Mouse (Mus musculus) lung, embryonic 16.5 days (tissue): ENCODE data around the gene Tmem115. TPM values are rescaled to one million over a fixed set of nuclear protein-coding genes. Genes with fewer than 3 reads are reported as not detected.

ENCODE experiments used
- ATAC-seq: fragments of 200-750 bp; cut with Nextera tagmentation; 2 replicates; pipeline ENCODE4 v1.8.0; 2017; ENCODE audit warnings: low read depth, mild to moderate bottlenecking, moderate library complexity
- H3K27ac ChIP-seq: fragments of 300-500 bp; sonication (generic); 2 replicates; pipeline ENCODE4 v1.5.1; 2014; ENCODE audit warnings: mild to moderate bottlenecking, control low read depth, low read length
- H3K27me3 ChIP-seq: fragments of 300-500 bp; sonication (generic); 2 replicates; pipeline ENCODE4 v1.6.1; 2014; ENCODE audit warnings: low read depth, low read length, mixed read lengths; ENCODE audit not compliant: control insufficient read depth, insufficient read depth
- H3K36me3 ChIP-seq: fragments of 300-500 bp; sonication (generic); 2 replicates; pipeline ENCODE4 v1.6.1; 2014; ENCODE audit warnings: low read length; ENCODE audit not compliant: control insufficient read depth, insufficient read depth
- H3K4me1 ChIP-seq: fragments of 300-500 bp; sonication (generic); replicated peaks from 2 replicates; pipeline ENCODE4 v1.6.1; 2014; ENCODE audit warnings: low read length, mixed read lengths; ENCODE audit not compliant: control insufficient read depth, insufficient read depth
- H3K4me2 ChIP-seq: fragments of 300-500 bp; sonication (generic); 2 replicates; pipeline ENCODE4 v1.6.1; 2014; ENCODE audit warnings: low read depth, low read length, control low read depth
- H3K4me3 ChIP-seq: fragments of 300-500 bp; sonication (generic); 2 replicates; pipeline ENCODE4 v1.5.1; 2014; ENCODE audit warnings: mild to moderate bottlenecking, low read length, control low read depth
- H3K9ac ChIP-seq: fragments of 300-500 bp; sonication (generic); 2 replicates; pipeline ENCODE4 v1.6.1; 2014; ENCODE audit warnings: low read length, control low read depth
- H3K9me3 ChIP-seq: fragments of 300-500 bp; sonication (generic); 2 replicates; pipeline ENCODE4 v1.6.1; 2016; ENCODE audit warnings: low read length; ENCODE audit not compliant: control insufficient read depth
- WGBS: fragments of 180-500 bp; shearing (Covaris S2); extraction: QIAGEN DNeasy Blood & Tissue Kit; methylation state at CpG from one replicate; pipeline ENCODE4 v1.1.7; 2014; 5-methylcytosine and 5-hydroxymethylcytosine counted together
- polyA plus RNA-seq: library from polyadenylated mRNA; unstranded; fragments of >200 nt; fragmentation: Nextera tagmentation; extraction: Ambion mirVana; gene quantifications from 2 replicates; pipeline ENCODE4 v1.2.1, GENCODE M21; 2015

The Tmem115 gene
- polyA plus RNA-seq, 1 experiment from 2014 or later = 39.4 TPM

DNA sequence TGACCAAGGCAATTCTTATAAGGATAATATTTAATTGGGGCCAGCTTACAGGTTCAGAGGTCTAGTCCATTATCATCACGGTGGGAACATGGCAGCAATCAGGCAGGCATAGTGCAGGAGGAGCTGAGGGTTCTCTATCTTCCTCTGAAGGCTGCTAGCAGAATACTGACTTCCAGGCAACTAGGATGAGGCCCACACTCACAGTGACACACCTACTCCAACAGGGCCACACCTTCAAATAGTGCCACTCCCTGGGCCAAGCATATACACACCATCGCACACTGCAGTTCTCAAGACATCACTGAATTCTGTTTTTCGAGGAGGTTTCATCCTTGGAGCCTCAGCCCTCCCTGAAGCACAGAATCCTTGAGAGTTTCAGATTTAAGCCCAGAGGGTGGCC lies 37.4 kb upstream of the Tmem115 start:
- 74% methylated on average over 3 of the region's 3 CpGs for WGBS
- Histone ChIP-seq H3K9me3 (no peaks in the 10 kb centered on the region), H3K4me3 (no peak overlapping the region), H3K4me2 (no peak overlapping the region), H3K4me1 (no peaks in the 10 kb centered on the region), H3K27ac (no peak overlapping the region), H3K36me3 (no peaks in the 10 kb centered on the region), H3K9ac (no peak overlapping the region), H3K27me3 (no peaks in the 10 kb centered on the region)
- ATAC-seq = no peak

DNA sequence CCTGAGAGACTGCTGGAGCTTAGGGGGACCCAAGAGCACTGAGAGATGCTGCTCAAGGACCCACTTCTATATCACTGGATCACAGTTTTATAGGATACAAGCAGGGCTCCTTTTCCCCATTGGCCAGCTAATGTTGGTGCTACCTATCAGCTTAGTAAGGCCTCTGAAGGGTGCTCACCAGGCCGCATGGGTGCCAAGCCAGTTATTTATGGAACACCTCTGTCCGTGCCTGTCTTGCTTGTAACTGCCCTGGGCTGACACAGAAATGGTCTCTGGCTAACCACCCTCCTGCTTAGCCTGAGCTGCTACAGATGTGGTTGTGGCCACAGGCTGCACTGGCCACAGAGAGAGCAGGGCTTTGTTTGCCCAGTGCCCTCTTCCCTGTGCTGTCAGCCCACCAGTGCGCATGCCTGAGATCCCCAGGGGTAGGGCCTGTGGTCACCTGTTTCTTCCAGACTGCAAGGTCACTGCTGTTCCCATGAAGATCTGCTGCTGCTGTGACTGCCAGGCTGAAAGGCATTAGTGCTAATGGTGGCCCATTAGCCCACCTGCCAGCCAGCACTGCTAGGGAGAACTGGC lies 32.9 kb upstream of the Tmem115 start:
- no peaks in the 10 kb centered on the region for H3K36me3 ChIP-seq
- no peak overlapping the region for H3K9ac ChIP-seq
- no peak for ATAC-seq
- no peak overlapping the region for H3K27ac ChIP-seq
- H3K4me2 ChIP-seq = no peak overlapping the region
- no peaks in the 10 kb centered on the region for H3K27me3 ChIP-seq
- no peaks in the 10 kb centered on the region for H3K4me1 ChIP-seq
- H3K4me3 ChIP-seq = no peak overlapping the region
- 81% methylated on average over 3 of the region's 3 CpGs for WGBS
- H3K9me3 ChIP-seq = no peaks in the 10 kb centered on the region

DNA sequence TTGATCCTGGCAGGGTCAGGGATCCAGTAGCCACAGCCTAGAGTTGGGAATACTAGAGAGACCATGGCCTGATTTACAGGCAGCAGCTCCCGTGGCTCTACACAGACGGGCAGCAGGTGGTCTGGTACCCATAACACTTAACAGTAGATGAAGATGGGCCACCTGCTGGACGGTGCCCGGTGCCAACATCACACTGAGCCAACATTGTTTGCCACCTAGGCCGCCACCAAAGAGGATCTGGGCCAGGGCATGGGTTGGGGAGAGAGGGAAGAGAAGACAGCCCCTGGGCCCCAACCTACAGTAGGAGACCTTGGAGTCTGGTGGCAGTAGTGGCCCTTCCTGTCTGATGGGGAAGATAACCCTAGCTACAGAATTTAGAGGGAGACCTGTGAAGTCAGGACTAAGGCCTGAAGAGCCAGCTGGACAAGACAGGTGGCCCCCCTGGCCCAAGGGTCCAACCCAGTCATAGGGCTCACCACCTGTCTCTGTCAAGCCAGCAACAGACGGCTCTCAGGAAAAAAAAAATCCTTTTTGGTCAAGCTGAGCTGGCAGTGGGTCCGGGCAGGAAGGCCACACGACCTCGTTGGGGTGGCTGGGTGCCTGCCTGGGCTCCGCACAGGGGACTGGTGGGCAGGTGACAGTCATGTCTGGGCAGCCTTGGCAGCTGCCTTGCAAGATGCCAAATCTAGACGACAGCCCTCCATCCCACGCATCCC lies 31.5 kb upstream of the Tmem115 start:
- no peak overlapping the region for H3K27ac ChIP-seq
- H3K4me2 ChIP-seq = no peak overlapping the region
- H3K36me3 ChIP-seq = no peaks in the 10 kb centered on the region
- H3K9ac ChIP-seq = no peak overlapping the region
- no peaks in the 10 kb centered on the region for H3K4me1 ChIP-seq
- H3K27me3 ChIP-seq = no peaks in the 10 kb centered on the region
- 86% methylated on average over 12 of the region's 12 CpGs for WGBS
- no peak overlapping the region for H3K4me3 ChIP-seq
- ATAC-seq = no peak
- no peaks in the 10 kb centered on the region for H3K9me3 ChIP-seq

DNA sequence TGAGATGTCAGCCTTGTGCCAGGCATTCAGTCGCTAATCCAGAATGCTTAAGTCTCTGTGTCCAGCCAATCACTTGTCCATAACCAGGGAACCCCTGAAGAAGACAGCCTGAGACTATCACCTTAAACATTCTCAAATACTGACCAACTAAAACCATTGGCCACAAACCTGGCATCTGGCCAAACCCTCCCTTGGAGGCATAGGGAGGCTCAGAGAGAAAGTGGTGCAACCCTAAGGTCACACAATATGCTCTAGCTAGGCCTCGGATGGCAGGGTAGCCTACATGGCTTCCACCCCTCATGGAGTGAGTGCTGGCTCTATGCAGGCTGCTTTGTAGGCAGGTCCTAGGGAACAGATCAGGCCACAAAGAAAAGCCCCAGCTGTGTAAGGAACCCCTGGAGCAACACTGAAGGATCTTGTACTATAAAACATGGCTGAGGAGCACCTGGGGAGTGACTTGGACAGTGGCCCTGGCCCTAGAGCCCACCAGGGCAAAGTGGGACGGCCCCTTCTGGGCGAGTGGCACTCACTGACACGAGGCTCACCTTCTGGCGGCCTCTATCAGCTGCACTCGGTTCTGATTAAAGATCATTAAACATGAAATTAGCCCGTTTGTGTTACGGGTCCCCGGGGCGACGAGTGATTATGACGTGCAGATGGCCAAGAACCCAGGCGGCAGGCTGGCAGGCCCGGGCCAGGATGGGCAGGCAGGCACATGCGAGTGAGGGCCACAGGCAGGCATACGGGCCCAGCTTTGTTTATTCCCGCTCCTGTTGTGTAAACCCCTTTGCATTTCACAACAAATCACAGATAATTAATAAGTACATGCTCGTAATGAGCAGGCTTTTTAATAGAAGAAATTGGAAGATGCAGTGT lies 28.8 kb upstream of the Tmem115 start:
- H3K9me3 ChIP-seq = no peaks in the 10 kb centered on the region
- H3K36me3 ChIP-seq = no peaks in the 10 kb centered on the region
- no peak overlapping the region for H3K4me3 ChIP-seq
- H3K27me3 ChIP-seq = no peaks in the 10 kb centered on the region
- no peak overlapping the region for H3K4me2 ChIP-seq
- no peak overlapping the region for H3K9ac ChIP-seq
- ATAC-seq = no peak
- 67% methylated on average over 19 of the region's 19 CpGs for WGBS
- H3K4me1 ChIP-seq = no peaks in the 10 kb centered on the region
- H3K27ac ChIP-seq = no peak overlapping the region

DNA sequence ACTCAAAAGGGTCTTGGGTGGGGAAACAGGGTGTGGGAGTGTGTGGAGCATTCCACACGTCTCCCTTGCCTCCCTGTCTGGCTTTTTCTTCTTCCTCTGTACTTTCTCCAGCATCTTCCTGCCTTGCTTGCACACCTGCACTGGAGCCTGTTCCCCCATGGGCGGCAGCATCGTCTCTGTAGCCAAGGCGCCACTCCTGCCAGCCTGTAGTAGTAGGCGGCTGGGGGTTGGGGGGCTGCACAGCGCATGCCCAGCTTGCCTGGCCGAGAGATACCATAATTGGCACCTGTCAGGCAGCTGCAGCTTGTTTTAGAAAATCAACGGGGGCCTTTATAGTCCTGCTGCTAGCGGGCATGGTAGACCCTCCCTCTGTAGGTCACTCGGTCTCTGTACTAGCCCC lies 25.5 kb upstream of the Tmem115 start:
- Histone ChIP-seq H3K4me2 (no peak overlapping the region), H3K27me3 (no peaks in the 10 kb centered on the region), H3K27ac (no peak overlapping the region), H3K36me3 (no peaks in the 10 kb centered on the region), H3K9me3 (no peaks in the 10 kb centered on the region), H3K9ac (no peak overlapping the region), H3K4me3 (no peak overlapping the region), H3K4me1 (no peaks in the 10 kb centered on the region)
- 49% methylated on average over 10 of the region's 10 CpGs for WGBS
- no peak for ATAC-seq

DNA sequence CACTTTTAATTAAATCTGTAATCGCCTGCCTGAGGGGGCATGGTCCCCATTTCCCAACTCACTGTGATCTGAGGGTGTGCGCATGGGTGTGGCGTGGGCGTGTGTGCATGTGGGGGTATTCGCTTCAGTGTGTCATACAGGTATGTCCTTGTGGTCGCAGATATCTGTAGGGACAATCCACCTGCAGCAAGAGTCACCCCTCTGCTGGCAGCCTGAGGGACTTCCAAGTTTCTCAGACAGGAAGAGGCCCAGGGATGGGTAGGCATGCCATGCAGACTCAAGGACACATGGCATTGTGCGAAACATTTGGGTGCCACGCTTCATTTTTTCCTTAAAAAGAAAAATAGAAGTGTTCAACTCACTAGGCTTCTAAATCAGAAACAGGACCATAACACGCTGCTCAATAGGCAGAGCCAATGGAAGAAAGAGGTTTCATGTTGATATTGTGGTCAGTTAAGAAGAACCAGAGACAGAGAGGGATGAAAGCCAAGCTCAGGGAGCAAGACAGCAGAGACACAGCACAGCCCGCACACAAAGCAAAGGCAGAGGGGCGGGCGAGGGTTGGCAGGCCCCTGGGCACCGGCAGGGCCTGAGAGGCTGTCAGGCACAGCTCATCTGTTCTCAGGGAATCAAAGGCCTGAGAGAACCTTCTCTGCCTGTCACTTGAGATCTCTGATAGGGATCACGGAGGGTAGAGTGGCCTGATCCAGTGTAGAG lies 23.2 kb upstream of the Tmem115 start:
- no peak for ATAC-seq
- no peak overlapping the region for H3K4me2 ChIP-seq
- no peak overlapping the region for H3K27ac ChIP-seq
- no peaks in the 10 kb centered on the region for H3K9me3 ChIP-seq
- no peaks in the 10 kb centered on the region for H3K4me1 ChIP-seq
- H3K36me3 ChIP-seq = no peaks in the 10 kb centered on the region
- H3K4me3 ChIP-seq = no peak overlapping the region
- H3K27me3 ChIP-seq = no peaks in the 10 kb centered on the region; the same call in 1 of the 2 replicates
- H3K9ac ChIP-seq = no peak overlapping the region
- WGBS = 74% methylated on average over 14 of the region's 14 CpGs

DNA sequence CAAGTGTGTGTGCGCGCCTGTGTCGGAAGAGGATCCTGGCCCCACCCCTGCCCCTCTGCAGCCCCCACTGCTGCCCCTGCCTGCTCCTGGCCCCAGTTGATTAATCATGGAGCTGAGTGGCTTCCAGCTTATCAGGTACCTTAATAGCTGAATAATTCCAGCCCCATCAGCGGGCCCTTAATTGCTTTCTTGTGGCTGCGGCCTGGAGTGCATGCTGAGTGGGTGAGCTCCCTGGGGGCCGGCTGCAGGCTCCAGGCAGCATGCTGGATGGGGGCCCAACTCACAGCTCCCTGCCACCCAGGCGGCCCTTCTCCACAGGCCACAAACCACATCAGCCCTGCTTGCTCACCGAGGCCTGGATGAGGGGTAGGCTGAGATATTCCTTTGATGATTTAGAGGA lies 22.3 kb upstream of the Tmem115 start:
- WGBS = 50% methylated on average over 8 of the region's 8 CpGs
- H3K36me3 ChIP-seq = no peaks in the 10 kb centered on the region
- no peak overlapping the region for H3K27ac ChIP-seq
- no peak overlapping the region for H3K9ac ChIP-seq
- H3K4me1 ChIP-seq = no peaks in the 10 kb centered on the region
- H3K4me2 ChIP-seq = no peak overlapping the region
- ATAC-seq = no peak
- H3K9me3 ChIP-seq = no peaks in the 10 kb centered on the region
- H3K4me3 ChIP-seq = no peak overlapping the region
- H3K27me3 ChIP-seq = no peaks in the 10 kb centered on the region; the same call in 1 of the 2 replicates

DNA sequence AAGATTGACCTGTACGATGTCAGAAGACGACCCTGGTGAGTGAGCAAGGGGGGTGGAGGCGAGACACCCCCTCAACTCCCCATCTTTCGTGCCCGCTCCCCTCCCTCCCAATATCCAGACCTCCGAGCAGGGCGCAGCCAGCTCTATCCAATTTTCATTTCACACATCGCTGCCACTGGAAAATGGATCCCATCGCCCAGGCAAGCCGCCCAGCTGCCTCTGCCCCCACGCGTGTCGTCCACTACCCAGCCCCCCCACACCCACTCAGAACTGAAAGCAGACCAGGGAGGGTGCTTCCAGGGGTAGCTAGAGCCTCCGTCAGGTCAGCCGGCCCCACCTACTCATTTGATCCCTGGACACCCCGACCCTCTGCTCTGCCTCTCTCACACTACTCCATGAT lies 21.4 kb upstream of the Tmem115 start:
- H3K27me3 ChIP-seq = no peaks in the 10 kb centered on the region; the same call in 1 of the 2 replicates
- 73% methylated on average over 16 of the region's 16 CpGs for WGBS
- H3K9ac ChIP-seq = no peak overlapping the region
- no peaks in the 10 kb centered on the region for H3K4me1 ChIP-seq
- no peak overlapping the region for H3K4me3 ChIP-seq
- no peak overlapping the region for H3K4me2 ChIP-seq
- no peak overlapping the region for H3K27ac ChIP-seq
- no peak for ATAC-seq
- no peaks in the 10 kb centered on the region for H3K9me3 ChIP-seq
- H3K36me3 ChIP-seq = no peaks in the 10 kb centered on the region
